Mouse (Mus musculus) erythroblast, embryonic 14.5 days (primary cell): Measurements from ENCODE around the gene Msi2.

Experiments
- GATA1 ChIP-seq: IDR thresholded peaks from 2 replicates; pipeline ENCODE4 v1.6.1; 2012; ENCODE audit warnings: low read length, inconsistent platforms, mixed read lengths
- TAL1 ChIP-seq: IDR thresholded peaks from 3 replicates; pipeline ENCODE4 v1.6.1; 2012; ENCODE audit warnings: low read length, inconsistent platforms, mixed read lengths

DNA sequence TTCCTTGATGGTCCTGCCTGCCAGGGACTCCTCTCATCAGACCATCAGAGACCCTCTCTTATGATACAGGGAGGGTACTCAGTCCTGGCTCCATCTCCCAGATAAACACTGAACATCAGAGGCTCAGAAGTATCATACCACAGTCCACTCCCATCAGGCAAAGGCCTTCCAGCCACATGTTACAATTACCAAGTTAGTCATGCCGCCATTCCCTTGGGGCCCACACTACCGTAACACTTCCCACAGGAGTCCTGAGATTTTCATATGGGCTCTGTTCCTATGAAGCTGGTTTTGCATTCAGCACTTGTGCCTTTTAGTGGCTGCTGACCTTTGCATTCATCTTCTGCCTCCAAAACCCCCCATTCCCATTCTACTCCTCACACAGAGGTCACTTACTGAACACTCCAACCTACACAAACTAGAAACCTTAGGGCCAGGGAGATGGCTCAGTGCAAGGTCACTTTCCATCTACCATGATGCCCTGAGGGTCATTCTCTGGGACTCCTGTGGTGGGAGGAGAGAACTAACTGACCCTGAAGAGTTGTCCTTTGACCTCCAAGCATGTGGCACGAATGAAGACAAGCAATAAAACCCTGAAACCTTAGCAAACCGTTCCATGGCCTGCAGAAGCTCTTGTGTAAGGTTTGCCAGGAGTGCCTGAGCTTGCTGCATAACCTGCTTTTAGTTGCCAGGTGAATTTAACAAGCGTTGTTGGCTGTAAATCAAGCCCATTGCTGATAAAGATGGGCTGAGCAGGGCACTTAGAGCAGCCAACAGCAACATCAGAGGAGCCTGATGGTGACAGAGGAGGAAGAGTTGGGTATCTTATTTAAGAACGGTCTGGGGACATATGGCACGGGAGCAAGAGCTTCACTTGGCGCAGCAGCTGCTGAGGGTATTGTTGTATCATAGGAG lies 323.0 kb downstream of the Msi2 start:
- TF ChIP-seq GATA1 (no peak), TAL1 (no peak)
